Mouse (Mus musculus) E14TG2a.4 (cell line): ENCODE results near the gene Gast.
"Not testable (repeated sequence)": the region's sequence is repeated elsewhere in the genome, so short reads cannot be mapped to it uniquely, and the experiment has no call there.

Experiments
- CTCF ChIP-seq: conservative IDR thresholded peaks from 2 replicates; pipeline ENCODE4 v1.5.1; 2014; ENCODE audit warnings: low read length
- NANOG ChIP-seq: IDR thresholded peaks from 2 replicates; pipeline ENCODE4 v1.6.1; 2014; ENCODE audit warnings: borderline replicate concordance, low read length, mixed read lengths

DNA sequence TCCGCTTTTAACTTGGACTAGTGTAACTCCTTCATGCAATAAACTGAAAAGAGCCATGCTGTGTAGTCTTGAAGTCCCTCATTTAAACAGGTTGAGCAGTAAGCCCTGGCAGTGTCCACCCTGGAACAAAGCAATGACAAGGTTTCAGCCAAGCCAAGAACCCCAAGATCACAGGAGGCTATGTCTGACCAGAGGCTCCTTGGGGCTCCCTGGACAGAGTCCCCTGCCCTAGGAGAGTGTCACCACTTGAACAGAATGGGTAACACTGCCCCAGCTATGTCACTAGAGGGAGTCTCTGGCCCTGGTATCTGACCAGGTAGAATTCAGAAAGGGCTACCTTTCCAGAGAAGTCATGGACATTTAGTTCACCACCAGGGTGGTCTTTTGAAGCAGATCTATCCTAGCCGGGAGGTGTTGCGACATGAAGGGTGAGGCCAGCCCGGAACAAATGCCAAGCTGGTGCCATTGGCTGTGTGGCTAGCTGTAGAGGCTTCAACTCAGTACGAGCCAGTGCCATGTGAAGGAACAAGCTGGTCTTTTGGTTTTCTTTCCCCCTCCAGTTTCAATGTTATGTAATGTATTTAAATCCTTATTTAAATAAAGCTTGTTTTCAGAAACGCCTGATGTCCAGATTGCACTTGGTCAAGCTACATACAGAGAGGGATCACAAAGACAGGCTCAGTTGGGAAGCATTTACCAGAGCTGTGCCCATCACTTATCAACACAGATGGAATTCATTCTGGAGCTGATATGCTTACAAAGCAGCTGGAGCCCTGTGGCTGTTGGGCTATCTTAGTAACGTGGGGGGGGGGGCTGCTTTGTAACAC lies 12.5 kb upstream of the Gast start:
- TF ChIP-seq CTCF, NANOG: not testable (repeated sequence)
